Mouse (Mus musculus) kidney, postnatal 36 days (tissue): ENCODE measurements around the gene Zranb1.

ENCODE experiments used
- DNase-seq, 2 experiments: peaks; one replicate each; pipeline ENCODE4 v3.0.0; 2021 to 2022; ENCODE audit warnings: mixed read lengths in 2 of 2

Zranb1 gene

GRCm38 (mm10) chr7:133002271-133002670 lies 71.3 kb downstream of the Zranb1 start:
- DNase-seq, result no peak

- DNase-seq, result peak; percentile 83 to 91
These were observed 72.5 kb downstream of the Zranb1 start for GRCm38 (mm10) chr7:133003421-133003820.

- no peak for DNase-seq
These were observed 74.8 kb downstream of the Zranb1 start for GRCm38 (mm10) chr7:133005772-133006171.

GRCm38 (mm10) chr7:133007343-133007742 lies 76.4 kb downstream of the Zranb1 start:
- peak; percentile 24 to 50 for DNase-seq

GRCm38 (mm10) chr7:133008663-133009062 lies 77.7 kb downstream of the Zranb1 start:
- no peak for DNase-seq

GRCm38 (mm10) chr7:133009676-133010075 lies 78.7 kb downstream of the Zranb1 start:
- DNase-seq, result peak; percentile 53 to 58

- no peak for DNase-seq
These were observed 79.5 kb downstream of the Zranb1 start for GRCm38 (mm10) chr7:133010477-133010876.

- peak; percentile 32 to 49 for DNase-seq
These were observed 80.2 kb downstream of the Zranb1 start for GRCm38 (mm10) chr7:133011191-133011590.

GRCm38 (mm10) chr7:133011611-133012010 lies 80.7 kb downstream of the Zranb1 start:
- DNase-seq, result no peak

GRCm38 (mm10) chr7:133012637-133013366 lies 81.9 kb downstream of the Zranb1 start:
- no peak for DNase-seq

GRCm38 (mm10) chr7:133013923-133014322 lies 83.0 kb downstream of the Zranb1 start:
- no peak for DNase-seq

GRCm38 (mm10) chr7:133014631-133015030 lies 83.7 kb downstream of the Zranb1 start:
- no peak for DNase-seq

GRCm38 (mm10) chr7:133015416-133016070 lies 84.6 kb downstream of the Zranb1 start:
- no peak for DNase-seq

GRCm38 (mm10) chr7:133018961-133019360 lies 88.0 kb downstream of the Zranb1 start:
- DNase-seq, result no peak

GRCm38 (mm10) chr7:133019481-133020020 lies 88.6 kb downstream of the Zranb1 start:
- peak; percentile 45 to 67 for DNase-seq

- no peak for DNase-seq
These were observed 93.8 kb downstream of the Zranb1 start for GRCm38 (mm10) chr7:133024694-133025093.

- DNase-seq, result no peak
These were observed 97.0 kb downstream of the Zranb1 start for GRCm38 (mm10) chr7:133027930-133028329.

- no peak for DNase-seq
These were observed 98.1 kb downstream of the Zranb1 start for GRCm38 (mm10) chr7:133029004-133029403.

GRCm38 (mm10) chr7:133029496-133030047 lies 98.6 kb downstream of the Zranb1 start:
- no peak for DNase-seq

- DNase-seq, result peak; percentile 66 to 77
These were observed 101.8 kb downstream of the Zranb1 start for GRCm38 (mm10) chr7:133032589-133033203.

GRCm38 (mm10) chr7:133035901-133036300 lies 105.0 kb downstream of the Zranb1 start:
- DNase-seq, result no peak
